Mouse (Mus musculus): ENCODE results near the gene Ifitm2. TPM values are rescaled to one million over a fixed set of nuclear protein-coding genes. Genes with fewer than 3 reads are reported as not detected.
A peak's percentile ranks its signal among the peaks of the same experiment; 100 is the strongest.
"Not testable (repeated sequence)": the region's sequence is repeated elsewhere in the genome, so short reads cannot be mapped to it uniquely, and the experiment has no call there.

The Ifitm2 gene
- polyA plus RNA-seq, 1 experiment, result 609 TPM

DNA sequence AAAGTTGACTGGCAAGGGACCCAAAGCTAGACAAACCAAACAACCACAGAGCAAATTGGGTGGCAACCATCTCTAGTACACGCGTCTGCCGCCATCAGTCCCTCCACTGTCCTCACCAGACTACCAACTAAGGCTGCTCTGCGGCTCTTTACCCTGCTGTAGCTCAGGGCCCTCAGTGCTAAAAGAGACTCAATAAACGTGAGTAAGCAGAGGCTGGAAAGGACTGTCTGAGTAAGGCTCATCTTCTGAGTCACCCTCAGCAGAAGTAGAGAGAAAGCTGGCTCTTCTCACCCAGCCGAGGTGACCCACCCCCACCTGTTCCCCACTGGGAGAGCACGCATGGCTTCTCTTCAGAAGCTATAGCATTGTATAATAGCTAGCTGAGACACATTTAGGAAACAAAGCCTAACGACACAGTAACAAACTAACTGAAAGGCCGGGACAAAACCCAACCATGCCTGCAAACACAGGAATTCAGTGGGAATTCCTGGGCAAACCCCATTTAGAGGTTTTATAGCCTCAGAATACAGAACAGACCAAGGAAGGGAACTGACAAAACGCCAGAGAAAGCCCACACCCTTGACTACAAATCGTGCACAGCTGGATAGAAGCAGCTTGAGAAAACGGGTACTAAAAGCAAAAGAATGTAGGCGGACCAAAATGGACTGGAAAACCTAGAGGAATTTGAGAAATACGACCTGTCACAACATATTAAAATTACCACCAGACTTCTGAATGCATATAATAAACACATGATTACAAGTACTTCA, 17.8 kb upstream of the Ifitm2 start:
- H3K79me2 ChIP-seq (ENCODE audit: control insufficient read depth, insufficient read depth), result peaks cover 11% of the 10 kb centered on the region
- TF ChIP-seq MYOD1 (IDR thresholded peaks at IDR 0.05; ENCODE audit: control insufficient read depth, insufficient read length, low read depth) (peak; percentile 47), USF1 (IDR thresholded peaks at IDR 0.05; ENCODE audit: low read depth) (no peak)
- H3K79me3 ChIP-seq (ENCODE audit: low read depth), result peaks cover 2% of the 10 kb centered on the region
- no peak overlapping the region for H3K4me3 ChIP-seq (ENCODE audit: insufficient read depth, poor library complexity, severe bottlenecking)
- H3K36me3 ChIP-seq (ENCODE audit: control insufficient read depth, insufficient read depth), result no peaks in the 10 kb centered on the region
- peak overlapping the region; percentile 43 for H3ac ChIP-seq (ENCODE audit: control insufficient read depth, insufficient read length, low read depth)
- no peaks in the 10 kb centered on the region for H3K27me3 ChIP-seq (ENCODE audit: control insufficient read depth, insufficient read depth, insufficient read length)

DNA sequence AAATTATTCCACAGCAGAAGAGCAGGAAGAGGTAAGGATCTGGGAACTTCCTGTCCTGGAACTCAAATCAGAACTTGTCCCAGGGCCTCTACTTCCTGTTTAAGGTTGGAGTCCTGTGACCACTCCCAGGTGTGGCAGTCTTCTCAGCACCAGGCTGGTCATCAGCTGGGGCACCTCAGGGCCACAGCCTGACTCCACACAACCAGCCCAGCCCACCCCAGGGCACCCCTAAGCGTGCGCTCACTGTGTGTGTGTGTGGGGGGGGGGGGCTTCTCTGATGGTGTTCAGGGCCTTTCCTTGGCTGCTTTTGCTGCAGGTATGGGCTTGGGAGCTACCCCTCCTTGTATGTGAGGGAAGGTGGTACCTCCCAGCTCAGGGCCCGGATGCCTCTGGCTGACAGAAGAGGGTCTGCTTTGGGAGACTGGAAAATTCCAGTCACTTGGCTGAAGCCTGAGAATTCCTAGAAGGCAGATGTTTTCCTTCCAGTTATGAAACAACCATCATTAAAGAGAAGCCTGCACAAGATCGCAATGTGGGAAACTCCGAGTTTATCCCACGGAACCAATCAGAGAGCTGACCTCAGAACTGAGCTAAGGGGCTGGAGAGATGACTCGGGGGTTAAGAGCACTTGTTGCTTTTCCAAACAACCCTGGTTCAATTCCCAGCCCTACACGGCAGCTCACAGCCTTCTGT, 15.8 kb upstream of the Ifitm2 start:
- TF ChIP-seq CEBPB (IDR thresholded peaks at IDR 0.05; ENCODE audit: low read depth), result no peak
- TF ChIP-seq USF1 (IDR thresholded peaks at IDR 0.05; ENCODE audit: low read depth), result no peak
- TF ChIP-seq FOSL1 (IDR thresholded peaks at IDR 0.05; ENCODE audit: insufficient read depth, low read length, poor library complexity, severe bottlenecking), result no peak
- no peak for TF ChIP-seq MYOD1 (IDR thresholded peaks at IDR 0.05; ENCODE audit: control insufficient read depth, insufficient read length, low read depth)
- TF ChIP-seq CTCF (IDR thresholded peaks at IDR 0.05; ENCODE audit: control insufficient read depth, insufficient read depth, insufficient read length), result no peak
- TF ChIP-seq MAX (IDR thresholded peaks at IDR 0.05), result no peak
- no peak for TF ChIP-seq MYOG (IDR thresholded peaks at IDR 0.05; ENCODE audit: control insufficient read depth, extremely low read depth, insufficient read length)
- H3K79me3 ChIP-seq (ENCODE audit: low read depth), result peaks cover 2% of the 10 kb centered on the region
- no peaks in the 10 kb centered on the region for H3K36me3 ChIP-seq (ENCODE audit: control insufficient read depth, insufficient read depth)
- H3ac ChIP-seq (ENCODE audit: control insufficient read depth, insufficient read length, low read depth), result no peak overlapping the region
- peaks cover 11% of the 10 kb centered on the region for H3K79me2 ChIP-seq (ENCODE audit: control insufficient read depth, insufficient read depth)
- no peaks in the 10 kb centered on the region for H3K27me3 ChIP-seq (ENCODE audit: control insufficient read depth, insufficient read depth, insufficient read length)
- no peak overlapping the region for H3K4me3 ChIP-seq (ENCODE audit: insufficient read depth, poor library complexity, severe bottlenecking)

DNA sequence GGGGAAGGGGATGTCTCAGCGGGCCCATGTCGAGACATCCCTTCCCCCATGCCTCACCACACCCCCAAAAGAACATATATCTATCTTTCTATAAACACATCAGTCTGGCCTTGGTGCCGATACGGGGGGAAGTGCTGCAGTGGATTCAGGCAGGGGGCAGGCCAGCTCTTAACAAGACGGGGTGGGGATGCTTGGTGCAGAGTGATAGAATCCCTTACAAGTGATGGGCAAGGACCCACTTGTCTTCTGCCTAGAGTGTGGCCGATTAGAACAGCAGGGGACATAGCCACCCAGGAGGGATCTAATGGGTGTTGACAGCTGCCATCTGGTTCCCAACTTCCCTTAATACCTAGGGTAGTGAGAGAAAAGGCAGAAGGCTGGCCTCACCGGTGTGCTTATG, 15.1 kb upstream of the Ifitm2 start:
- Histone ChIP-seq H3K36me3 (ENCODE audit: control insufficient read depth, insufficient read depth) (no peaks in the 10 kb centered on the region), H3ac (ENCODE audit: control insufficient read depth, insufficient read length, low read depth) (no peak overlapping the region), H3K27me3 (ENCODE audit: control insufficient read depth, insufficient read depth, insufficient read length) (no peaks in the 10 kb centered on the region), H3K4me3 (ENCODE audit: insufficient read depth, poor library complexity, severe bottlenecking) (no peak overlapping the region), H3K79me3 (ENCODE audit: low read depth) (peaks cover 2% of the 10 kb centered on the region), H3K79me2 (ENCODE audit: control insufficient read depth, insufficient read depth) (peaks cover 11% of the 10 kb centered on the region)
- no peak for TF ChIP-seq USF1 (IDR thresholded peaks at IDR 0.05; ENCODE audit: low read depth)
- TF ChIP-seq MYOG (IDR thresholded peaks at IDR 0.05; ENCODE audit: control insufficient read depth, extremely low read depth, insufficient read length), result no peak
- TF ChIP-seq MAX (IDR thresholded peaks at IDR 0.05), result no peak
- no peak for TF ChIP-seq CTCF (IDR thresholded peaks at IDR 0.05; ENCODE audit: control insufficient read depth, insufficient read depth, insufficient read length)

GRCm38 (mm10) chr7:140968710-140969109, 12.9 kb upstream of the Ifitm2 start:
- not testable (repeated sequence) for H3ac ChIP-seq (ENCODE audit: control insufficient read depth, insufficient read length, low read depth); H3K36me3 ChIP-seq (ENCODE audit: control insufficient read depth, insufficient read depth); H3K27me3 ChIP-seq (ENCODE audit: control insufficient read depth, insufficient read depth, insufficient read length); H3K4me3 ChIP-seq (ENCODE audit: insufficient read depth, poor library complexity, severe bottlenecking); H3K79me3 ChIP-seq (ENCODE audit: low read depth)
- peaks cover 11% of the 10 kb centered on the region for H3K79me2 ChIP-seq (ENCODE audit: control insufficient read depth, insufficient read depth)
- TF ChIP-seq MYOD1 (IDR thresholded peaks at IDR 0.05; ENCODE audit: control insufficient read depth, insufficient read length, low read depth), result peak; percentile 5

GRCm38 (mm10) chr7:140967862-140968591, 12.2 kb upstream of the Ifitm2 start:
- H3K4me3 ChIP-seq (ENCODE audit: insufficient read depth, poor library complexity, severe bottlenecking), result no peak overlapping the region
- H3K79me3 ChIP-seq (ENCODE audit: low read depth), result peaks cover 2% of the 10 kb centered on the region
- no peaks in the 10 kb centered on the region for H3K36me3 ChIP-seq (ENCODE audit: control insufficient read depth, insufficient read depth)
- H3K27me3 ChIP-seq (ENCODE audit: control insufficient read depth, insufficient read depth, insufficient read length), result no peaks in the 10 kb centered on the region
- peaks cover 11% of the 10 kb centered on the region for H3K79me2 ChIP-seq (ENCODE audit: control insufficient read depth, insufficient read depth)
- no peak overlapping the region for H3ac ChIP-seq (ENCODE audit: control insufficient read depth, insufficient read length, low read depth)
- no peak for TF ChIP-seq CTCF (IDR thresholded peaks at IDR 0.05; ENCODE audit: control insufficient read depth, insufficient read depth, insufficient read length)
- no peak for TF ChIP-seq MYOG (IDR thresholded peaks at IDR 0.05; ENCODE audit: control insufficient read depth, extremely low read depth, insufficient read length)
- TF ChIP-seq MAX (IDR thresholded peaks at IDR 0.05), result no peak
- no peak for TF ChIP-seq CEBPB (IDR thresholded peaks at IDR 0.05; ENCODE audit: low read depth)
- no peak for TF ChIP-seq USF1 (IDR thresholded peaks at IDR 0.05; ENCODE audit: low read depth)
- no peak for TF ChIP-seq FOSL1 (IDR thresholded peaks at IDR 0.05; ENCODE audit: insufficient read depth, low read length, poor library complexity, severe bottlenecking)
- no peak for TF ChIP-seq MYOD1 (IDR thresholded peaks at IDR 0.05; ENCODE audit: control insufficient read depth, insufficient read length, low read depth)

GRCm38 (mm10) chr7:140966921-140967320, 11.1 kb upstream of the Ifitm2 start, which contains the start of gene Ifitm1:
Gene Ifitm1, plus strand, starts transcription at chr7:140967221.
- peaks cover 2% of the 10 kb centered on the region for H3K79me3 ChIP-seq (ENCODE audit: low read depth)
- H3ac ChIP-seq (ENCODE audit: control insufficient read depth, insufficient read length, low read depth), result no peak within 1 kb of the TSS
- no peaks in the 10 kb centered on the region for H3K27me3 ChIP-seq (ENCODE audit: control insufficient read depth, insufficient read depth, insufficient read length)
- H3K4me3 ChIP-seq (ENCODE audit: insufficient read depth, poor library complexity, severe bottlenecking), result no peak within 1 kb of the TSS
- no peaks in the 10 kb centered on the region for H3K36me3 ChIP-seq (ENCODE audit: control insufficient read depth, insufficient read depth)
- TF ChIP-seq USF1 (IDR thresholded peaks at IDR 0.05; ENCODE audit: low read depth) (no peak), CEBPB (IDR thresholded peaks at IDR 0.05; ENCODE audit: low read depth) (no peak), MYOG (IDR thresholded peaks at IDR 0.05; ENCODE audit: control insufficient read depth, extremely low read depth, insufficient read length) (no peak), CTCF (IDR thresholded peaks at IDR 0.05; ENCODE audit: control insufficient read depth, insufficient read depth, insufficient read length) (no peak), FOSL1 (IDR thresholded peaks at IDR 0.05; ENCODE audit: insufficient read depth, low read length, poor library complexity, severe bottlenecking) (no peak), MYOD1 (IDR thresholded peaks at IDR 0.05; ENCODE audit: control insufficient read depth, insufficient read length, low read depth) (no peak), MAX (IDR thresholded peaks at IDR 0.05) (no peak)
- peaks cover 11% of the 10 kb centered on the region for H3K79me2 ChIP-seq (ENCODE audit: control insufficient read depth, insufficient read depth)
